Mouse (Mus musculus): ENCODE measurements around the gene Aifm1. TPM values are rescaled to one million over a fixed set of nuclear protein-coding genes. Genes with fewer than 3 reads are reported as not detected.

Gene Aifm1
- total RNA-seq (2012; rRNA removed) (32.7 and 46.3 TPM in 2 replicates), total RNA-seq (2014; rRNA removed) (30.3 and 32.0 TPM in 2 replicates), polyA plus RNA-seq (2012; ENCODE audit: insufficient read length, low read depth) (57.3 and 61.4 TPM in 2 replicates)

GRCm38 (mm10) chrX:48513166-48513807 is at the start of gene Aifm1:
Gene Aifm1 (minus strand): TSS chrX:48513563.
- peak within 1 kb of the TSS; percentile 67 to 78 (median 71) for H3K4me3 ChIP-seq (replicated peaks in 1 of 3; ENCODE audit: low read depth in 2 of 3, low read length in 2 of 3, poor library complexity in 1 of 3)
- H3K4me1 ChIP-seq (ENCODE audit: control insufficient read depth in 1 of 2, insufficient read depth in 2 of 2) = peaks cover 0 to 7% of the 10 kb centered on the region in 2 experiments; a peak in 1 of 4 replicates
- peak within 1 kb of the TSS; percentile 61 for H3K9ac ChIP-seq (ENCODE audit: insufficient read depth, low read depth)
- DNase-seq (ENCODE audit: extremely low read depth) = peak; percentile 90
- peak within 1 kb of the TSS; percentile 71 for H3K4me2 ChIP-seq (ENCODE audit: insufficient read depth, low read depth, poor library complexity, severe bottlenecking)
- TF ChIP-seq TBP (conservative IDR thresholded peaks at IDR 0.05; ENCODE audit: low read depth, low read length) (no peak), MAX (IDR thresholded peaks at IDR 0.05; ENCODE audit: low read length) (no peak), MAFK (IDR thresholded peaks at IDR 0.05; ENCODE audit: insufficient replicate concordance, low read length) (no peak), USF1 (IDR thresholded peaks at IDR 0.05; ENCODE audit: low read depth, low read length) (no peak), ZMIZ1 (IDR thresholded peaks at IDR 0.05; ENCODE audit: low read depth, low read length) (no peak), NRF1 (IDR thresholded peaks at IDR 0.05; ENCODE audit: low read depth, low read length) (peak; percentile 99), IRF4 (IDR thresholded peaks at IDR 0.05; ENCODE audit: low read depth, low read length) (no peak), SMC3 (IDR thresholded peaks at IDR 0.05; ENCODE audit: low read depth, low read length) (no peak), MAZ (IDR thresholded peaks at IDR 0.05; ENCODE audit: low read depth, low read length) (0 out of 2 replicates have a peak, but pooled peaks have one; percentile 14), GABPA (IDR thresholded peaks at IDR 0.05; ENCODE audit: insufficient replicate concordance, low read depth, low read length) (no peak), KAT2A (IDR thresholded peaks at IDR 0.05; ENCODE audit: insufficient replicate concordance, low read length) (no peak), CHD2 (IDR thresholded peaks at IDR 0.05; ENCODE audit: low read length) (no peak), PAX5 (IDR thresholded peaks at IDR 0.05; ENCODE audit: low read length) (no peak), MEF2A (IDR thresholded peaks at IDR 0.05; ENCODE audit: borderline replicate concordance, low read depth, low read length) (no peak), JUND (conservative IDR thresholded peaks at IDR 0.05; ENCODE audit: low read depth, low read length) (no peak), BHLHE40 (IDR thresholded peaks at IDR 0.05; ENCODE audit: low read depth, low read length) (no peak), MXI1 (IDR thresholded peaks at IDR 0.05; ENCODE audit: low read depth, low read length) (peak; percentile 64), POLR2A (IDR thresholded peaks at IDR 0.05; ENCODE audit: low read depth, low read length) (peak; percentile 73), POLR2AphosphoS2 (IDR thresholded peaks at IDR 0.05; ENCODE audit: low read depth, low read length) (no peak), ETS1 (conservative IDR thresholded peaks at IDR 0.05; ENCODE audit: low read depth, low read length) (no peak), ZNF384 (IDR thresholded peaks at IDR 0.05; ENCODE audit: low read depth, low read length) (no peak), ZKSCAN1 (IDR thresholded peaks at IDR 0.05; ENCODE audit: borderline replicate concordance, low read depth, low read length) (no peak), MYC (IDR thresholded peaks at IDR 0.05; ENCODE audit: low read depth, low read length) (0 out of 2 replicates have a peak, but pooled peaks have one; percentile 14), CHD1 (IDR thresholded peaks at IDR 0.05; ENCODE audit: low read depth, low read length) (no peak), USF2 (conservative IDR thresholded peaks at IDR 0.05; ENCODE audit: low read depth, low read length) (no peak), CTCF (conservative IDR thresholded peaks at IDR 0.05 in 1 of 2, IDR thresholded peaks at IDR 0.05 in 1 of 2; ENCODE audit: low read depth in 2 of 2, low read length in 2 of 2) (no peak), ELF1 (IDR thresholded peaks at IDR 0.05; ENCODE audit: low read depth, low read length) (peak; percentile 53; the same call in 1 of the 2 replicates), RAD21 (IDR thresholded peaks at IDR 0.05; ENCODE audit: low read depth, low read length) (no peak), HCFC1 (IDR thresholded peaks at IDR 0.05; ENCODE audit: low read depth, low read length) (peak; percentile 64), ZC3H11A (IDR thresholded peaks at IDR 0.05; ENCODE audit: low read depth, low read length) (no peak), EP300 (IDR thresholded peaks at IDR 0.05; ENCODE audit: low read length) (no peak), NELFE (IDR thresholded peaks at IDR 0.05; ENCODE audit: low read depth, low read length) (peak; percentile 60), JUN (IDR thresholded peaks at IDR 0.05; ENCODE audit: insufficient read depth, low read depth, low read length) (no peak), E2F4 (IDR thresholded peaks at IDR 0.05; ENCODE audit: insufficient replicate concordance, low read depth, low read length) (no peak), SIN3A (IDR thresholded peaks at IDR 0.05; ENCODE audit: low read length) (no peak), TCF12 (IDR thresholded peaks at IDR 0.05; ENCODE audit: low read depth, low read length) (peak; percentile 48), UBTF (IDR thresholded peaks at IDR 0.05; ENCODE audit: low read depth, low read length) (no peak), RCOR1 (conservative IDR thresholded peaks at IDR 0.05; ENCODE audit: low read depth, low read length) (no peak; the same call in 1 of the 2 replicates)
- dilution Hi-C loops (cut with MboI; ENCODE audit: extremely low pct_ligation_motif_present, extremely low pct_unique_long_range_greater_than_20kb, low sequenced_read_pairs) = no loop called here
- H3K27me3 ChIP-seq (replicated peaks) = no peaks in the 10 kb centered on the region
- no peaks in the 10 kb centered on the region for H3K9me3 ChIP-seq (replicated peaks; ENCODE audit: low read length)
- no peak within 1 kb of the TSS for H3K27ac ChIP-seq (ENCODE audit: insufficient read depth, low read depth)
- peaks cover 12% of the 10 kb centered on the region for H3K79me2 ChIP-seq (replicated peaks; ENCODE audit: control insufficient read depth, extremely low read depth, insufficient read depth, poor library complexity, severe bottlenecking)
- peaks cover 0 to 3% of the 10 kb centered on the region in 2 experiments for H3K36me3 ChIP-seq (replicated peaks in 1 of 2; ENCODE audit: control insufficient read depth in 1 of 2, insufficient read depth in 1 of 2, low read length in 1 of 2)
- in situ Hi-C loops (cut with MboI; ENCODE audit: low pct_ligation_motif_present, low pct_unique_long_range_greater_than_20kb, low sequenced_read_pairs) = no loop called here
